10 mouse cellular contexts compared by ENCODE assay signal in genomic region chr3:158561987-158562360, GRCm38 (mm10). TPM values are rescaled to one million over a fixed set of nuclear protein-coding genes. Genes with fewer than 3 reads are reported as not detected.
A peak's percentile ranks its signal among the peaks of the same experiment; 100 is the strongest.
DNase-seq lines count a peak whose midpoint lies in the region; ATAC-seq lines count a peak whose summit lies in the region.
"Had no signal": no experiment of that assay in that cellular context is flagged by ENCODE, and none has a peak within 500 bp of the region (broad histone marks: within the 10 kb centered on the region; RNA-seq: fewer than 3 reads in every experiment).

TSS of gene Lrrc7 (minus strand) at chr3:158562221.

- peak; percentile 80 for ATAC-seq in heart, embryonic 12.5 days (ENCODE audit: insufficient number of reproducible peaks, low FRiP score)
- peak; percentile 91 for ATAC-seq in forebrain, embryonic 13.5 days
- ATAC-seq in intestine, embryonic 16.5 days = peak; percentile 93
- ATAC-seq in liver, embryonic 11.5 days (replicated peaks; ENCODE audit: low FRiP score) = peak; percentile 81

- WGBS in heart, embryonic 12.5 days = 0% methylated on average over 28 of the region's 28 CpGs
- WGBS in forebrain, embryonic 13.5 days = under 1% methylated on average over 28 of the region's 28 CpGs
- WGBS in intestine, embryonic 16.5 days = under 1% methylated on average over 28 of the region's 28 CpGs
- WGBS in liver, embryonic 11.5 days = 2% methylated on average over 28 of the region's 28 CpGs

- H3K9me3 ChIP-seq in heart, embryonic 12.5 days (replicated peaks) = no peaks in the 10 kb centered on the region
- no peaks in the 10 kb centered on the region for H3K9me3 ChIP-seq in forebrain, embryonic 13.5 days (replicated peaks)
- no peaks in the 10 kb centered on the region for H3K9me3 ChIP-seq in intestine, embryonic 16.5 days (ENCODE audit: control insufficient read depth, low read length)
- H3K9me3 ChIP-seq in liver, embryonic 11.5 days (ENCODE audit: control insufficient read depth, low read length) = no peaks in the 10 kb centered on the region

- H3K4me2 ChIP-seq in heart, embryonic 12.5 days = peak within 1 kb of the TSS; percentile 99
- peak within 1 kb of the TSS; percentile 83 for H3K4me2 ChIP-seq in forebrain, embryonic 13.5 days
- peak within 1 kb of the TSS; percentile 99 for H3K4me2 ChIP-seq in intestine, embryonic 16.5 days (ENCODE audit: low read depth, low read length)
- peak within 1 kb of the TSS; percentile 75 for H3K4me2 ChIP-seq in liver, embryonic 11.5 days

- peak within 1 kb of the TSS; percentile 70 for H3K4me3 ChIP-seq in heart, embryonic 12.5 days
- H3K4me3 ChIP-seq in forebrain, embryonic 13.5 days = peak within 1 kb of the TSS; percentile 79
- H3K4me3 ChIP-seq in intestine, embryonic 16.5 days (ENCODE audit: low read length) = peak within 1 kb of the TSS; percentile 70
- peak within 1 kb of the TSS; percentile 52 for H3K4me3 ChIP-seq in liver, embryonic 11.5 days (ENCODE audit: low read depth, low read length)
- H3K4me3 ChIP-seq: megakaryocyte, embryonic 14.5 days had no signal

- no peak within 1 kb of the TSS for H3K27ac ChIP-seq in heart, embryonic 12.5 days (ENCODE audit: poor library complexity, severe bottlenecking)
- peak within 1 kb of the TSS; percentile 92 for H3K27ac ChIP-seq in forebrain, embryonic 13.5 days
- H3K27ac ChIP-seq in intestine, embryonic 16.5 days (ENCODE audit: low read length) = 0 out of 2 replicates have a peak within 1 kb of the TSS, but pooled peaks have one; percentile 2
- no peak within 1 kb of the TSS for H3K27ac ChIP-seq in liver, embryonic 11.5 days (ENCODE audit: low read depth, low read length)

- H3K4me1 ChIP-seq in heart, embryonic 12.5 days (replicated peaks) = peaks cover 18% of the 10 kb centered on the region
- H3K4me1 ChIP-seq in forebrain, embryonic 13.5 days = peaks cover 17% of the 10 kb centered on the region
- no peaks in the 10 kb centered on the region for H3K4me1 ChIP-seq in intestine, embryonic 16.5 days (ENCODE audit: control insufficient read depth, insufficient read depth, low read length)
- no peaks in the 10 kb centered on the region for H3K4me1 ChIP-seq in liver, embryonic 11.5 days (replicated peaks; ENCODE audit: control insufficient read depth, insufficient read depth, low read length)

- H3K9ac ChIP-seq in heart, embryonic 12.5 days = peak within 1 kb of the TSS; percentile 69
- H3K9ac ChIP-seq in forebrain, embryonic 13.5 days = peak within 1 kb of the TSS; percentile 92
- peak within 1 kb of the TSS; percentile 61 for H3K9ac ChIP-seq in intestine, embryonic 16.5 days (ENCODE audit: low read depth, low read length)
- H3K9ac ChIP-seq in liver, embryonic 11.5 days (ENCODE audit: low read depth, low read length) = no peak within 1 kb of the TSS

- H3K36me3 ChIP-seq in heart, embryonic 12.5 days = no peaks in the 10 kb centered on the region
- H3K36me3 ChIP-seq in forebrain, embryonic 13.5 days (ENCODE audit: poor library complexity, severe bottlenecking) = no peaks in the 10 kb centered on the region
- no peaks in the 10 kb centered on the region for H3K36me3 ChIP-seq in intestine, embryonic 16.5 days (ENCODE audit: control insufficient read depth, insufficient read depth, low read length)
- no peaks in the 10 kb centered on the region for H3K36me3 ChIP-seq in liver, embryonic 11.5 days (ENCODE audit: control insufficient read depth, insufficient read depth, low read length)
- H3K36me3 ChIP-seq: G1E had no signal

- DNase-seq in heart, adult 9 months (ENCODE audit: low spot score in 2 of 2) = no peak
- peak; percentile 16 to 20 for DNase-seq in adrenal gland, postnatal 36 days
- peak; percentile 46 for DNase-seq in liver, embryonic 11.5 days (ENCODE audit: low spot score)
- peak; percentile 87 to 89 for DNase-seq in right cerebral cortex, postnatal 10 days (ENCODE audit: low spot score in 2 of 2)
- DNase-seq in spleen, postnatal 10 days (ENCODE audit: low spot score in 2 of 2) = no peak

- peaks cover 31% of the 10 kb centered on the region for H3K27me3 ChIP-seq in heart, embryonic 12.5 days (replicated peaks)
- no peaks in the 10 kb centered on the region for H3K27me3 ChIP-seq in forebrain, embryonic 13.5 days
- peaks cover 14% of the 10 kb centered on the region; the same call in 1 of the 2 replicates for H3K27me3 ChIP-seq in intestine, embryonic 16.5 days (replicated peaks; ENCODE audit: control insufficient read depth, insufficient read depth, low read length)
- peaks cover 36% of the 10 kb centered on the region for H3K27me3 ChIP-seq in liver, embryonic 11.5 days (replicated peaks; ENCODE audit: control insufficient read depth, insufficient read depth, low read length)

RNA-seq across cellular contexts. Expression of gene Lrrc7, which starts in this region (rescaled TPM):
- polyA plus RNA-seq in heart, embryonic 12.5 days (2016; fragmentation: Nextera tagmentation; extraction: Ambion mirVana) = 0.08 and 0.24 TPM in 2 replicates
- under 1 TPM; 0.07 to 0.36 TPM for total RNA-seq in adrenal gland, postnatal 36 days (2021)
- polyA plus RNA-seq in forebrain, embryonic 13.5 days (2015; fragmentation: Nextera tagmentation; extraction: Ambion mirVana) = 9.6 TPM in 2 replicates
- polyA plus RNA-seq in intestine, embryonic 16.5 days (2015; fragmentation: Nextera tagmentation; extraction: Ambion mirVana) = 0.53 and 0.88 TPM in 2 replicates
- 0.16 and 0.22 TPM in 2 replicates for polyA plus RNA-seq in liver, embryonic 11.5 days (2014; fragmentation: Nextera tagmentation; extraction: Ambion mirVana)
- polyA plus RNA-seq: G1E had no signal

Comparison
In these comparisons a context has a peak if more than half of its experiments do, and no peak if none do; other contexts are left out.
1. Peak in ATAC-seq, H3K4me3 ChIP-seq, H3K9ac ChIP-seq and H3K4me2 ChIP-seq in heart, embryonic 12.5 days; RNA of the gene not detected or under 1 TPM.
2. Peak in DNase-seq in adrenal gland, postnatal 36 days; RNA of the gene not detected or under 1 TPM.
3. Peak in ATAC-seq, H3K4me3 ChIP-seq, H3K27ac ChIP-seq, H3K9ac ChIP-seq and H3K4me2 ChIP-seq in intestine, embryonic 16.5 days; RNA of the gene not detected or under 1 TPM.
4. Peak in DNase-seq, ATAC-seq, H3K4me3 ChIP-seq and H3K4me2 ChIP-seq in liver, embryonic 11.5 days; RNA of the gene not detected or under 1 TPM.
5. DNase-seq: peak in right cerebral cortex, postnatal 10 days (2 of 2); none in heart, adult 9 months (0 of 2) and spleen, postnatal 10 days (0 of 2).
6. Peak in every context shown above with its lines, with median percentiles within 50 percentile points of each other: ATAC-seq, H3K4me2 ChIP-seq and H3K4me3 ChIP-seq.